Mouse (Mus musculus): ENCODE results near the gene Mettl25.

Gene Mettl25

GRCm38 (mm10) chr10:105753831-105754605 lies 87.2 kb downstream of the Mettl25 start:
- no peak for DNase-seq (ENCODE audit: low read depth, low spot score)

- no peak for DNase-seq (ENCODE audit: low read depth, low spot score)
Observed at GRCm38 (mm10) chr10:105746019-105746418, 95.2 kb downstream of the Mettl25 start.

- DNase-seq (ENCODE audit: low read depth, low spot score) = no peak
Observed at GRCm38 (mm10) chr10:105741736-105742135, 99.4 kb downstream of the Mettl25 start.

GRCm38 (mm10) chr10:105738942-105739341 lies 102.2 kb downstream of the Mettl25 start:
- DNase-seq (ENCODE audit: low read depth, low spot score) = no peak

DNA sequence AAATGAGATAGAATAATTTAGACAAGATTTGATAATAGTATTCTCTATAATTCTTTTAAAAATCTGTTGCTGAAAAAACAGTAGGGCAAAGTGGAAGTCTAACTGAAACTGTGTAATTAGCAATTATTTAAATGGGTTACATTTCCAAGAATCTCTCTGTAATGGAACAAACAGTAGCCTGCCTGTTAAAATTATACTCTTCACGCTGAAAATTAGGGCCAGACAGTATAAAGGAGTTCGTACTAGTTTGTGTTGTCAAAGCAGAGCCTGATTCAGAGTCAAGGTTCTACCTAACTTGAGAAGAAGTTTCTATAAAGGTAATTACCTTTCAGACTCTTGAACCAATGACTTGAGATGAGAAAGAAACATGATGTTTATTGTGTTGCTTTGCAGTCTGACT lies 113.4 kb downstream of the Mettl25 start:
- DNase-seq (ENCODE audit: low read depth, low spot score) = no peak

DNA sequence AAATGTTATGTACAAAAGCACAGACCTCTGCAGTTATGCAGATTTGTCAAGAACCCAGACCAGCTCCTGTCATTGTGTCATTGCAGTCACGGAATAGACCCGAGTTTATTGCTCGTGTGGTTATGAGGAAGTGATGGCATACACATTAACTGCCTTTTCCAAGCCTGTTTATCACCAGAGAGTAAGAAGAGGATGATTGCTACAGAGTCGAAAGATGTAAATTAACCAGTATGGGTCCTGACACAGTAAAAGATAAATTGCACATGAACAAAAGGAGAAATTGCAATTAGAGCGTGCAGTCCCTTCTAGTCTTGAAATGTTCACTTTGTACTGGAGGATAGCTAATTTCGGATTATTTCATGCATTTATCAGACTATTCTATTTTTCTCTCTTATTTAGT lies 113.8 kb downstream of the Mettl25 start:
- DNase-seq (ENCODE audit: low read depth, low spot score) = no peak

DNA sequence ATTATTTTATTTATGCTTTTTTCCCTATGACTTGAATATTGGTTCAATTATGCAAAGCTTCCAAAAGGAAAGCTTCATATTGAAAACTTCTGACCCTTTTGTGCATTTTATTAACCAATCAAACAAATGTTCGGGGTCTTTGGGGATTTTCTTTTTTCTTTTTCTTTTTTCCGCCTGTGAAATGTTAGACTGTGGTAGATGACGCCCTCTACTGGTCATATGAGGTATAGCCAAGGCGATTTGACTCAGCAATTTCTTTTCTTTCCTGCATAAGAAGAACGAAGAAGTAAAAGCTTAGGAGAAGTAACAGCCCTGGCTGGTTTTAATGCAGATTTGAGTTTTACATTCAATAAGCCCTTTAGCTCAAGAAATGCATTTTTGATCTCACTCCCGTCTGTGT lies 126.3 kb downstream of the Mettl25 start:
- peak; percentile 70 for DNase-seq (ENCODE audit: low read depth, low spot score)

DNA sequence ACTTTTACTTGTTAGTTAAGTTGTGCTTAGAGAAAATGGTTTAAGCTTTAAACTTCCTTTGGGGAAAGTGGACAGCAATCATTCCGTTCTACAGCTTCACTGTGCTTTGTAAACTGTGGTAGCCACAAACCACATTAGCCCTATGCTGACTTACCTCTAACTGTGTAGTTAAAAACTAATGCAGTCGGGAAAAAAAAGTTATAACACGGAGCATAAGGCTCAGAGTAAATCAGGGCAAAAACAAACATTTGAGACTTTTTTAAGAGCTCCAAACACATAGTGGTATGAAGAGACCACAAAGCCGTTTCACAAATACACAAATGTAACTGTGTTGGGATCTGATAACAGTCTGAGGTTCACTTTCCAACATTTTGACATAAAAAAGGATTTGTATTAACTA lies 126.8 kb downstream of the Mettl25 start:
- no peak for DNase-seq (ENCODE audit: low read depth, low spot score)

GRCm38 (mm10) chr10:105713222-105713621 lies 128.0 kb downstream of the Mettl25 start:
- DNase-seq (ENCODE audit: low read depth, low spot score) = no peak

Data from mesoderm, embryonic 11.5 days (tissue).